Mouse (Mus musculus) neural tube, embryonic 14.5 days (tissue): Measurements from ENCODE around the gene Frmpd1. TPM values are rescaled to one million over a fixed set of nuclear protein-coding genes. Genes with fewer than 3 reads are reported as not detected.

Experiments used
- ATAC-seq: fragments of 200-750 bp; cut with Nextera tagmentation; 2 replicates; pipeline ENCODE4 v1.8.0; 2017; ENCODE audit warnings: low read depth, mild to moderate bottlenecking, moderate TSS enrichment, moderate library complexity
- H3K27ac ChIP-seq: fragments of 300-500 bp; sonication (generic); 2 replicates; pipeline ENCODE4 v1.5.1; 2014; ENCODE audit warnings: low read depth, mild to moderate bottlenecking, control low read depth, low read length, moderate library complexity, mixed read lengths
- H3K27me3 ChIP-seq: fragments of 300-500 bp; sonication (generic); 2 replicates; pipeline ENCODE4 v1.6.1; 2014; ENCODE audit warnings: low read length; ENCODE audit not compliant: control insufficient read depth, insufficient read depth
- H3K36me3 ChIP-seq: fragments of 300-500 bp; sonication (generic); 2 replicates; pipeline ENCODE4 v1.6.1; 2014; ENCODE audit warnings: low read length, mixed read lengths; ENCODE audit not compliant: control insufficient read depth, insufficient read depth
- H3K4me1 ChIP-seq: fragments of 300-500 bp; sonication (generic); 2 replicates; pipeline ENCODE4 v1.6.1; 2014; ENCODE audit warnings: low read length; ENCODE audit not compliant: control insufficient read depth, insufficient read depth
- H3K4me2 ChIP-seq: fragments of 300-500 bp; sonication (generic); 2 replicates; pipeline ENCODE4 v1.6.1; 2014; ENCODE audit warnings: mild to moderate bottlenecking, low read depth, low read length, control low read depth
- H3K4me3 ChIP-seq: fragments of 300-500 bp; sonication (generic); 2 replicates; pipeline ENCODE4 v1.5.1; 2014; ENCODE audit warnings: low read depth, low read length, control low read depth, mixed read lengths
- H3K9ac ChIP-seq: fragments of 300-500 bp; sonication (generic); replicated peaks from 2 replicates; pipeline ENCODE4 v1.6.1; 2014; ENCODE audit warnings: low read depth, mild to moderate bottlenecking, control low read depth, low read length, mixed read lengths
- H3K9me3 ChIP-seq: fragments of 300-500 bp; sonication (generic); 2 replicates; pipeline ENCODE4 v1.6.1; 2016; ENCODE audit warnings: low read length; ENCODE audit not compliant: control insufficient read depth
- WGBS: fragments of 180-500 bp; shearing (Covaris S2); extraction: QIAGEN DNeasy Blood & Tissue Kit; methylation state at CpG from one replicate; pipeline ENCODE4 v1.1.7; 2014; 5-methylcytosine and 5-hydroxymethylcytosine counted together
- polyA plus RNA-seq: library from polyadenylated mRNA; unstranded; fragments of >200 nt; fragmentation: Nextera tagmentation; extraction: Ambion mirVana; gene quantifications from 2 replicates; pipeline ENCODE4 v1.2.1, GENCODE M21; 2014

Gene Frmpd1
- polyA plus RNA-seq, 1 experiment from 2014 or later, result 2.2 TPM

GRCm38 (mm10) chr4:45332466-45332865 is 147.8 kb downstream of the Frmpd1 start:
- Histone ChIP-seq H3K9ac (no peak overlapping the region), H3K4me1 (no peaks in the 10 kb centered on the region), H3K4me3 (no peak overlapping the region), H3K27ac (no peak overlapping the region), H3K36me3 (no peaks in the 10 kb centered on the region), H3K9me3 (no peaks in the 10 kb centered on the region), H3K27me3 (no peaks in the 10 kb centered on the region), H3K4me2 (no peak overlapping the region)
- no peak for ATAC-seq
- 67% methylated on average over 3 of the region's 3 CpGs for WGBS

Other genes starting within 250 kb of the Frmpd1 start
- 29.7 and 30.5 TPM in 2 replicates for gene Grhpr, start 203.5 kb upstream of the Frmpd1 start, polyA plus RNA-seq
- gene Zbtb5, start 172.5 kb upstream of the Frmpd1 start, polyA plus RNA-seq, result 43.5 and 47.3 TPM in 2 replicates
- 36.3 and 42.8 TPM in 2 replicates for gene Polr1e, start 166.3 kb upstream of the Frmpd1 start, polyA plus RNA-seq
- 12.9 and 14.5 TPM in 2 replicates for gene Fbxo10, start 100.3 kb upstream of the Frmpd1 start, polyA plus RNA-seq
- 161 and 166 TPM in 2 replicates for gene Tomm5, start 76.8 kb upstream of the Frmpd1 start, polyA plus RNA-seq
- 27.0 and 27.5 TPM in 2 replicates for gene Trmt10b, start 112.3 kb downstream of the Frmpd1 start, polyA plus RNA-seq
- gene Dcaf10, start 157.2 kb downstream of the Frmpd1 start, polyA plus RNA-seq, result 9.7 and 11.4 TPM in 2 replicates
- gene Exosc3, start 157.9 kb downstream of the Frmpd1 start, polyA plus RNA-seq, result 29.8 and 30.2 TPM in 2 replicates
- 72.3 and 74.9 TPM in 2 replicates for gene Slc25a51, start 223.9 kb downstream of the Frmpd1 start, polyA plus RNA-seq